Mouse (Mus musculus): ENCODE measurements around the gene Lpin1.

- TF ChIP-seq CTCF (IDR thresholded peaks at IDR 0.05; ENCODE audit: low read depth, low read length), result no peak
- TF ChIP-seq POLR2A (IDR thresholded peaks at IDR 0.05; ENCODE audit: borderline replicate concordance, low read depth, low read length), result no peak
These were observed 7.9 kb upstream of the Lpin1 start for GRCm38 (mm10) chr12:16618512-16619274.
